Mouse (Mus musculus) stomach, embryonic 14.5 days (tissue): ENCODE results near the gene Ptpra. TPM values are rescaled to one million over a fixed set of nuclear protein-coding genes. Genes with fewer than 3 reads are reported as not detected.
"Not testable (repeated sequence)": the region's sequence is repeated elsewhere in the genome, so short reads cannot be mapped to it uniquely, and the experiment has no call there.

Experiments used
- ATAC-seq: fragments of 200-750 bp; cut with Nextera tagmentation; 2 replicates; pipeline ENCODE4 v1.8.0; 2017; ENCODE audit warnings: low read depth, moderate TSS enrichment; ENCODE audit not compliant: insufficient number of reproducible peaks, insufficient read depth, low FRiP score
- H3K27ac ChIP-seq: fragments of 300-500 bp; sonication (generic); 2 replicates; pipeline ENCODE4 v1.5.1; 2014; ENCODE audit warnings: mild to moderate bottlenecking, low read length, moderate library complexity, mixed read lengths
- H3K27me3 ChIP-seq: fragments of 300-500 bp; sonication (generic); 2 replicates; pipeline ENCODE4 v1.6.1; 2014; ENCODE audit warnings: low read length, control low read depth, mixed read lengths; ENCODE audit not compliant: control insufficient read depth, insufficient read depth
- H3K36me3 ChIP-seq: fragments of 300-500 bp; sonication (generic); 2 replicates; pipeline ENCODE4 v1.6.1; 2014; ENCODE audit warnings: mild to moderate bottlenecking, control low read depth, low read length, moderate library complexity, mixed read lengths; ENCODE audit not compliant: control insufficient read depth, insufficient read depth
- H3K4me1 ChIP-seq: fragments of 300-500 bp; sonication (generic); 2 replicates; pipeline ENCODE4 v1.6.1; 2014; ENCODE audit warnings: low read length, control low read depth, mixed read lengths; ENCODE audit not compliant: control insufficient read depth, insufficient read depth
- H3K4me2 ChIP-seq: fragments of 300-500 bp; sonication (generic); replicated peaks from 2 replicates; pipeline ENCODE4 v1.6.1; 2014; ENCODE audit warnings: low read depth, low read length, control low read depth
- H3K4me3 ChIP-seq: fragments of 300-500 bp; sonication (generic); 2 replicates; pipeline ENCODE4 v1.5.1; 2014; ENCODE audit warnings: low read depth, low read length, control low read depth
- H3K9ac ChIP-seq: fragments of 300-500 bp; sonication (generic); replicated peaks from 2 replicates; pipeline ENCODE4 v1.6.1; 2014; ENCODE audit warnings: low read depth, mild to moderate bottlenecking, control low read depth, low read length, moderate library complexity, mixed read lengths
- H3K9me3 ChIP-seq: fragments of 300-500 bp; sonication (generic); 2 replicates; pipeline ENCODE4 v1.6.1; 2016; ENCODE audit warnings: low read depth, low read length, control low read depth; ENCODE audit not compliant: control insufficient read depth
- WGBS: fragments of 180-500 bp; shearing (Covaris S2); extraction: QIAGEN DNeasy Blood & Tissue Kit; methylation state at CpG from one replicate; pipeline ENCODE4 v1.1.7; 2014; 5-methylcytosine and 5-hydroxymethylcytosine counted together
- polyA plus RNA-seq: library from polyadenylated mRNA; unstranded; fragments of >200 nt; fragmentation: Nextera tagmentation; extraction: Ambion mirVana; gene quantifications from 2 replicates; pipeline ENCODE4 v1.2.1, GENCODE M21; 2014

The Ptpra gene
- polyA plus RNA-seq, 1 experiment from 2014 or later, result 110 TPM

DNA sequence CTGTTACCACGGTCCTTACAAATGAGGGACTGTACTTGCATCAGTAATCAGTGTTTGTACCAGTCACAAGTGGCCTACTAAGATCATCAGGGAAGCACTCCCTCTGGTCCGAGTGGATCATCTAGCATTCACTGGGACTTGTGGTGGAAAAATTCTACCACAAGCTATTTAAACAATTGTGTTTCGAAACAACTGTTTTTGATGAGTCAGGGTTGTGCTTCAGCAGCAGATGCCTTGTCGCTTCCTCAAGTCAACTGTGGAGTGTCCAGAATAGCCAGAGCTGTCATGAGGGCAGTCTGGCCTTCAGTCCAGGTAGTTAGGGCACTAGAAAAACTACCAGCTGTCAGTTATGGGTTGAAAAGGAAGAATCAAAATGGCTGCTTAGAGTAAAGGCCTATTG, 38.5 kb downstream of the Ptpra start:
- Histone ChIP-seq H3K27ac (no peak overlapping the region), H3K4me3 (no peak overlapping the region), H3K36me3 (no peaks in the 10 kb centered on the region), H3K9ac (no peak overlapping the region), H3K4me1 (no peaks in the 10 kb centered on the region), H3K27me3 (no peaks in the 10 kb centered on the region), H3K9me3 (no peaks in the 10 kb centered on the region), H3K4me2 (no peak overlapping the region)
- 92% methylated on average over 4 of the region's 4 CpGs for WGBS
- ATAC-seq, result no peak

DNA sequence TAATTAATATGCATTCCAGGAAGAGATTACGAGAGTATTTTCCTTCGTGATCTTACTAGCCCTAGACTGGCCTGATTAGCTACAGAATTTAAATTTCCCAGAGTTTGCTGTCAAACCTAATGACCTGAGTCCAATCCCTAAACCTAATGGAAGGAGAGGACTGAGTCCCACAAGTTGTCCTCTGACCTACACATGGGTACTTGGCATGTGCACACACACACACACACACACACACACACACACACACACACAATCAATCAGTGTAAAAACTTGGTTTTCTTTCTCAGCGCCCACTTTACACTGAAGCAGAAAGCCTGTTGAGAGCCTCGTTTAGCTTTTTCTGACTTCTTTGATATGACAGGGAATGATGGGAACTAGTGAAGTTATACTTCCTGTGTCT, 41.1 kb downstream of the Ptpra start:
- WGBS, result 66% methylated on average over 4 of the region's 4 CpGs
- no peak overlapping the region for H3K4me2 ChIP-seq
- no peak overlapping the region for H3K27ac ChIP-seq

DNA sequence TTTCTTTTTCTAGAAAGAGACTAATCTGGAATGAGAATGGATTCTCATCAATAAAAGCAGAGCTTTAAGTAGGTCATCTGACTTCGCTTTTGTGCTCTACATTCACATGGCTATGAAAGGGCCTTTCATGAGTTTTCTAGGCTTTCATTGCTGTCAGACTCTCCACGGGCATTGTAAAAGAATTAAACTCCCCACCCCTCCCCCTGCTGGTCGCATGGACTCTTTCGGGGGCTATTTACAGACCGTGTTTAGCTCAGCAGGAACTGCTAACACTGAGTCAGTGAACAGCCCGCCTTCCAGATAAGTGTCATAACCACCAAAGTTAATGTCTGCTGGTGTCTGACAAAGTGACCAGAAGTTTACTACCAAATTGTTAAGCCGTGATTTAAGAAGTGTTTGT, 41.5 kb downstream of the Ptpra start:
- H3K9ac ChIP-seq, result no peak overlapping the region
- no peak for ATAC-seq
- 42% methylated on average over 7 of the region's 7 CpGs for WGBS

More for the DNA sequence above, 41.1 kb downstream of the Ptpra start:
- no peak for ATAC-seq
- Histone ChIP-seq H3K9ac (no peak overlapping the region), H3K27me3 (no peaks in the 10 kb centered on the region), H3K36me3 (no peaks in the 10 kb centered on the region), H3K4me1 (no peaks in the 10 kb centered on the region), H3K4me3 (no peak overlapping the region), H3K9me3 (no peaks in the 10 kb centered on the region)

DNA sequence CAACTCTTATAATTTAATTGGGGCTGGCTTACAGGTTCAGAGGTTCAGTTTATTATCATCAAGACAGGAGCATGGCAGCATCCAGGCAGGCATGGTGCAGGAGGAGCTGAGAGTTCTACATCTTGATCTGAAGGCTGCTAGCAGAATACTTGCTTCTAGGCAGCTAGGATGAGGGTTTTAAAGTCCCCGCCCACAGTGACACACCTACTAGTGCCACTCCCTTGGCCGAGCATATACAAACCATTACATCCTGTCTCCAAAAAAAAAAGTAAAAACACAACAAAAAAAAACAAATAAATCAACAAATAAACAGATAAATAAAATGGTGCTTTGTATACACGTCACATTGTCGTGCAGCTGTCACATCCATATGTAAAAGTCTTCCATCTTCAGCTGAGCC, 45.0 kb downstream of the Ptpra start:
- H3K27me3 ChIP-seq, H3K4me1 ChIP-seq, H3K4me2 ChIP-seq, H3K9ac ChIP-seq, H3K4me3 ChIP-seq, ATAC-seq, H3K27ac ChIP-seq, H3K9me3 ChIP-seq, H3K36me3 ChIP-seq: not testable (repeated sequence)
- 88% methylated on average over 4 of the region's 4 CpGs for WGBS

More for the DNA sequence above, 41.5 kb downstream of the Ptpra start:
- no peaks in the 10 kb centered on the region for H3K36me3 ChIP-seq
- no peaks in the 10 kb centered on the region for H3K9me3 ChIP-seq
- H3K4me3 ChIP-seq, result no peak overlapping the region
- no peaks in the 10 kb centered on the region for H3K27me3 ChIP-seq
- H3K4me2 ChIP-seq, result no peak overlapping the region
- H3K27ac ChIP-seq, result no peak overlapping the region
- no peaks in the 10 kb centered on the region for H3K4me1 ChIP-seq

DNA sequence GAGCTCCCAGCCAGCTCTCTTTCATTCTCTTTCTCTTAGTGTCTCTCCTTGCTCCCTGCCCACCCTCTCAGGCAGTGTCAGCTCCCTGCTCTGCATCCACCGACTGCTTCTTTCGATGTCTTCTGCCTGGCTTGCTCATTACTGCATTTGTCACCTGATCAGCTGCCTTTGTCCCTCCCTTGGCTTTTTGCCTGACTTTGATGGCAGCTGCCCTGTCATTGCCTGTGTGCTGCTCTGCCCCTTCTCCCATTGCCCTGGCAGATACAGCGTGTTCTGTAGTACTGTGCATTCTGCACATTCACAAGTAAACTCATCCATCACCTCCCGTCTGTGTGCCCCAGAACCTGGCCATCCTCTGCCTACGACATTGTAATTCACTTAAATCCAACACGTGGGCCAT, 46.0 kb downstream of the Ptpra start:
- Histone ChIP-seq H3K27me3 (no peaks in the 10 kb centered on the region), H3K9me3 (no peaks in the 10 kb centered on the region), H3K36me3 (no peaks in the 10 kb centered on the region), H3K4me3 (no peak overlapping the region), H3K4me1 (0 out of 2 replicates have a peak, but pooled peaks cover 8% of the 10 kb centered on the region), H3K4me2 (no peak overlapping the region), H3K27ac (no peak overlapping the region), H3K9ac (no peak overlapping the region)
- 43% methylated on average over 6 of the region's 6 CpGs for WGBS
- ATAC-seq, result no peak

DNA sequence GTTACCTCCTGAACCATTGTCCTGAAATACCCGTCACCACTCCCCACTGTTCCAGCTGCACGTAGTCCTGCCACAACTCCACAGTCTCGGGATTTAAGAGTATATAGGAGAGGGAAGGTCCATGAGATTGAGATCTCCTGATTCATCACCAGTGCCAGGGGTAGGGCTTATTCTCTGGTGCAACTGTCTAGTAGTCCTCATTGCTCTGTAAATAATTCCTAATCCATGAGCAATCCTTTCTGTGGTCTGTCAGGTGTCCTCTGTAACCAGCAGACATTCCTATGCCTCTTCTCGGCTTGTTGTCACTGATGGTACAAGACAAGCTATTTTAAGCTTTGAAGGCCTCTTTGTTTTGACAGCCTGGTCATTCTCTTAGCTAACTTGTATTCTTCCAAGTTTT, 46.9 kb downstream of the Ptpra start:
- 59% methylated on average over 4 of the region's 4 CpGs for WGBS
- Histone ChIP-seq H3K27ac (no peak overlapping the region), H3K36me3 (no peaks in the 10 kb centered on the region), H3K27me3 (no peaks in the 10 kb centered on the region), H3K4me3 (no peak overlapping the region), H3K4me2 (no peak overlapping the region), H3K9me3 (no peaks in the 10 kb centered on the region), H3K4me1 (0 out of 2 replicates have a peak, but pooled peaks cover 8% of the 10 kb centered on the region), H3K9ac (no peak overlapping the region)
- ATAC-seq, result no peak

DNA sequence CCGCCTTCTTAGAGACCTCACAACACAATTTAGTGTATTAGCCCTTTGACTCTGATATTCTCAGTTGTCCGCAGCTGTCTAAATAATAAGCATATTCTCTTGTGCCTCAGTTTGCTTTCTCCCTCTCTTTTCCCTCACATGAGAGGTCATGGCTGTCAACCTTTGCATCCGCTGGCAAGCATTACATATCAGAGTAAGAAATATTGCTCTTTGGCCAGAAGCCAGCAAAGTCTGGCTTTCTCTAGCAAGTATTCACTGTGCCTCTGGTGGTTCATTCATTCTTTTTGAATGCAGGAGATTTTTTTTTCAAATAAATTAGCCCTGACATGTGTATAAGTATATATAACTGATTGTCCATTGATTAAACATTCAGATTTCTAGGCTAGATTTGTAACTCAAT, 49.5 kb downstream of the Ptpra start:
- H3K36me3 ChIP-seq, result no peaks in the 10 kb centered on the region
- ATAC-seq, result no peak
- H3K9me3 ChIP-seq, result no peaks in the 10 kb centered on the region
- no peak overlapping the region for H3K4me2 ChIP-seq
- 44% methylated on average over 3 of the region's 3 CpGs for WGBS
- H3K27ac ChIP-seq, result no peak overlapping the region
- no peak overlapping the region for H3K4me3 ChIP-seq
- 0 out of 2 replicates have a peak, but pooled peaks cover 8% of the 10 kb centered on the region for H3K4me1 ChIP-seq
- H3K9ac ChIP-seq, result no peak overlapping the region
- H3K27me3 ChIP-seq, result no peaks in the 10 kb centered on the region

DNA sequence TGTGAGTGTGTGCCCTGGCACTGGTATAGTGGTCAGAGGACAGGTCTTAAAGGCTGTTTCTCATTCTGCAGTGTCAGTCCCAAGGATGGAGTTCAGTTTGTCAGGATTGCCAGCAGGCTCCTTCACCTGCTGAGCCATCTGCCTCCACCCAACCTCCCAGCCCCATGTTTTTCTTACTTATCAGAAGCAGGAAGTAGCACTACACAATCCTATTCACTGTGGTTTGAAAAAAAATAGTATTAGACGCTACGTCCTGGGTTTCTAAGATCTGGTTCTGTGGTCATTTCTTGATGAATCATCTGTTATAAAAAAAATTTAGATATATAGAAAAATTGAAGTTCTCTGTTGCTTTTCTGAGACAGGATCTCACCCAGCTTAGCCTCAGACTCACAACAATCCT, 51.5 kb downstream of the Ptpra start:
- 0 out of 2 replicates have a peak, but pooled peaks cover 8% of the 10 kb centered on the region for H3K4me1 ChIP-seq
- 72% methylated on average over 2 of the region's 2 CpGs for WGBS
- no peaks in the 10 kb centered on the region for H3K27me3 ChIP-seq
- no peak for ATAC-seq
- H3K9ac ChIP-seq, result no peak overlapping the region
- no peak overlapping the region for H3K4me2 ChIP-seq
- H3K27ac ChIP-seq, result 0 out of 2 replicates have a peak overlapping the region, but pooled peaks have one; percentile 21
- no peak overlapping the region for H3K4me3 ChIP-seq
- peaks cover 3% of the 10 kb centered on the region; the same call in 1 of the 2 replicates for H3K36me3 ChIP-seq
- no peaks in the 10 kb centered on the region for H3K9me3 ChIP-seq

DNA sequence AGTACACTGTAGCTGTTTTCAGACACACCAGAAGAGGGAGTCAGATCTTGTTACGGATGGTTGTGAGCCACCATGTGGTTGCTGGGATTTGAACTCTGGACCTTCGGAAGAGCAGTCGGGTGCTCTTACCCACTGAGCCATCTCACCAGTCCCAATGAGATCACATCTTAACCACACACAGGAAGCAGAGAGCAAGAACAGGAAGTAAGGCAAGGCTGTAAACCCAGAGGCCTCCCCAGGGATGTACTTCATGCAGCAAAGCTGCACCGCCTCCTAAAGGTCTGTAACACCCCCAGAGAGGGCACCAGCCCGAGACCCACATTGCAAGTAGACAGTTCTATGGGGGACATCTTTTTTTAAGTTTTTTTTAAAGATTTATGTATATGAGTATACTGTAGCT, 61.5 kb downstream of the Ptpra start:
- H3K4me3 ChIP-seq, result not testable (repeated sequence)

More for the DNA sequence above, 61.5 kb downstream of the Ptpra start:
- WGBS, result 94% methylated on average over 4 of the region's 5 CpGs
- H3K27me3 ChIP-seq, H3K9me3 ChIP-seq, H3K4me1 ChIP-seq, ATAC-seq, H3K4me2 ChIP-seq, H3K27ac ChIP-seq, H3K9ac ChIP-seq: not testable (repeated sequence)
- peaks cover 17% of the 10 kb centered on the region for H3K36me3 ChIP-seq
